Mouse (Mus musculus) midbrain, embryonic 14.5 days (tissue): ENCODE results near the gene Cwc22. TPM values are rescaled to one million over a fixed set of nuclear protein-coding genes. Genes with fewer than 3 reads are reported as not detected.

Experiments used
- ATAC-seq: fragments of 200-750 bp; cut with Nextera tagmentation; 2 replicates; pipeline ENCODE4 v1.8.0; 2017; ENCODE audit warnings: moderate number of reproducible peaks, moderate library complexity; ENCODE audit not compliant: low FRiP score, low TSS enrichment
- DNase-seq: peaks from one replicate; pipeline ENCODE4 v3.0.0-alpha.2; 2015
- H3K27ac ChIP-seq: fragments of 300-500 bp; sonication (generic); replicated peaks from 2 replicates; pipeline ENCODE4 v1.5.1; 2014; ENCODE audit warnings: mild to moderate bottlenecking, low read depth, low read length, moderate library complexity
- H3K27me3 ChIP-seq: fragments of 300-500 bp; sonication (generic); 2 replicates; pipeline ENCODE4 v1.6.1; 2014; ENCODE audit warnings: low read length, control low read depth, mixed read lengths; ENCODE audit not compliant: control insufficient read depth, insufficient read depth
- H3K36me3 ChIP-seq: fragments of 300-500 bp; sonication (generic); 2 replicates; pipeline ENCODE4 v1.6.1; 2014; ENCODE audit warnings: low read length, control low read depth; ENCODE audit not compliant: control insufficient read depth, insufficient read depth
- H3K4me1 ChIP-seq: fragments of 300-500 bp; sonication (generic); 2 replicates; pipeline ENCODE4 v1.6.1; 2014; ENCODE audit warnings: mild to moderate bottlenecking, antibody characterized with exemption, low read length, control low read depth; ENCODE audit not compliant: control insufficient read depth, insufficient read depth
- H3K4me2 ChIP-seq: fragments of 300-500 bp; sonication (generic); 2 replicates; pipeline ENCODE4 v1.6.1; 2014; ENCODE audit warnings: mild to moderate bottlenecking, low read length, moderate library complexity
- H3K4me3 ChIP-seq: fragments of 300-500 bp; sonication (generic); replicated peaks from 2 replicates; pipeline ENCODE4 v1.5.1; 2014; ENCODE audit warnings: low read depth, low read length
- H3K9ac ChIP-seq: fragments of 300-500 bp; sonication (generic); replicated peaks from 2 replicates; pipeline ENCODE4 v1.6.1; 2014; ENCODE audit warnings: mild to moderate bottlenecking, low read length, moderate library complexity
- H3K9me3 ChIP-seq: fragments of 300-500 bp; sonication (generic); 2 replicates; pipeline ENCODE4 v1.6.1; 2016; ENCODE audit warnings: low read length, control low read depth, mixed read lengths; ENCODE audit not compliant: control insufficient read depth
- WGBS: fragments of 180-500 bp; shearing (Covaris S2); extraction: QIAGEN DNeasy Blood & Tissue Kit; methylation state at CpG from one replicate; pipeline ENCODE4 v1.1.7; 2014; 5-methylcytosine and 5-hydroxymethylcytosine counted together
- polyA plus RNA-seq: library from polyadenylated mRNA; unstranded; fragments of >200 nt; fragmentation: Nextera tagmentation; extraction: Ambion mirVana; gene quantifications from 2 replicates; pipeline ENCODE4 v1.2.1, GENCODE M21; 2014

Gene Cwc22
- polyA plus RNA-seq, result 18.5 and 26.6 TPM in 2 replicates

GRCm38 (mm10) chr2:77945596-77946485 is at the start of gene Cwc22:
Cwc22 (minus strand) TSS chr2:77946375.
- H3K4me2 ChIP-seq, result peak within 1 kb of the TSS; percentile 73
- H3K9me3 ChIP-seq, result no peaks in the 10 kb centered on the region
- H3K4me1 ChIP-seq, result peaks cover 5% of the 10 kb centered on the region; the same call in 1 of the 2 replicates
- H3K27ac ChIP-seq, result peak within 1 kb of the TSS; percentile 75
- ATAC-seq, result peak; percentile 94
- peak; percentile 98 for DNase-seq
- no peaks in the 10 kb centered on the region for H3K27me3 ChIP-seq
- no peaks in the 10 kb centered on the region for H3K36me3 ChIP-seq
- peak within 1 kb of the TSS; percentile 56 for H3K4me3 ChIP-seq
- H3K9ac ChIP-seq, result peak within 1 kb of the TSS; percentile 84
- under 1% methylated on average over 55 of the region's 55 CpGs for WGBS

- WGBS, result 83% methylated on average over 4 of the region's 4 CpGs
- Histone ChIP-seq H3K9ac (no peak overlapping the region), H3K4me2 (no peak overlapping the region), H3K9me3 (no peaks in the 10 kb centered on the region), H3K36me3 (no peaks in the 10 kb centered on the region), H3K27me3 (no peaks in the 10 kb centered on the region), H3K27ac (no peak overlapping the region), H3K4me1 (no peaks in the 10 kb centered on the region), H3K4me3 (no peak overlapping the region)
- DNase-seq (no peak), ATAC-seq (no peak)
These were observed 47.7 kb upstream of the Cwc22 start for GRCm38 (mm10) chr2:77993727-77994401.

- Histone ChIP-seq H3K4me1 (no peaks in the 10 kb centered on the region), H3K9ac (no peak overlapping the region), H3K36me3 (no peaks in the 10 kb centered on the region), H3K27ac (no peak overlapping the region), H3K4me2 (no peak overlapping the region), H3K27me3 (no peaks in the 10 kb centered on the region), H3K9me3 (no peaks in the 10 kb centered on the region), H3K4me3 (no peak overlapping the region)
- ATAC-seq, result no peak
- no peak for DNase-seq
- WGBS, result 85% methylated on average over 3 of the region's 3 CpGs
These were observed 46.9 kb upstream of the Cwc22 start for GRCm38 (mm10) chr2:77992951-77993604.

- Histone ChIP-seq H3K27me3 (no peaks in the 10 kb centered on the region), H3K4me3 (no peak overlapping the region), H3K4me2 (no peak overlapping the region), H3K36me3 (no peaks in the 10 kb centered on the region), H3K9ac (no peak overlapping the region), H3K4me1 (no peaks in the 10 kb centered on the region), H3K27ac (no peak overlapping the region), H3K9me3 (no peaks in the 10 kb centered on the region)
- DNase-seq, result no peak
- 55% methylated on average over 2 of the region's 2 CpGs for WGBS
- no peak for ATAC-seq
These were observed 44.6 kb upstream of the Cwc22 start for GRCm38 (mm10) chr2:77990820-77991219.

- Histone ChIP-seq H3K27ac (no peak overlapping the region), H3K4me2 (no peak overlapping the region), H3K4me1 (no peaks in the 10 kb centered on the region), H3K36me3 (no peaks in the 10 kb centered on the region), H3K27me3 (no peaks in the 10 kb centered on the region), H3K4me3 (no peak overlapping the region), H3K9me3 (no peaks in the 10 kb centered on the region), H3K9ac (no peak overlapping the region)
- no peak for DNase-seq
- no peak for ATAC-seq
These were observed 43.9 kb upstream of the Cwc22 start for GRCm38 (mm10) chr2:77990121-77990520.

- H3K27ac ChIP-seq, result no peak overlapping the region
- no peaks in the 10 kb centered on the region for H3K9me3 ChIP-seq
- 76% methylated on average over 1 of the region's 1 CpGs for WGBS
- DNase-seq, result no peak
- H3K4me1 ChIP-seq, result no peaks in the 10 kb centered on the region
- H3K4me3 ChIP-seq, result no peak overlapping the region
- no peak overlapping the region for H3K9ac ChIP-seq
- no peak overlapping the region for H3K4me2 ChIP-seq
- H3K27me3 ChIP-seq, result no peaks in the 10 kb centered on the region
- no peak for ATAC-seq
- H3K36me3 ChIP-seq, result no peaks in the 10 kb centered on the region
These were observed 43.2 kb upstream of the Cwc22 start for GRCm38 (mm10) chr2:77989390-77989789.

GRCm38 (mm10) chr2:77985991-77986730 is 40.0 kb upstream of the Cwc22 start:
- Histone ChIP-seq H3K9ac (no peak overlapping the region), H3K36me3 (no peaks in the 10 kb centered on the region), H3K4me1 (no peaks in the 10 kb centered on the region), H3K9me3 (no peaks in the 10 kb centered on the region), H3K27ac (no peak overlapping the region), H3K4me3 (no peak overlapping the region), H3K27me3 (no peaks in the 10 kb centered on the region), H3K4me2 (no peak overlapping the region)
- DNase-seq (no peak), ATAC-seq (no peak)
- WGBS, result 83% methylated on average over 2 of the region's 2 CpGs

- no peak for ATAC-seq
- Histone ChIP-seq H3K27me3 (no peaks in the 10 kb centered on the region), H3K4me1 (no peaks in the 10 kb centered on the region), H3K9ac (no peak overlapping the region), H3K4me3 (no peak overlapping the region), H3K4me2 (no peak overlapping the region), H3K9me3 (no peaks in the 10 kb centered on the region), H3K27ac (no peak overlapping the region), H3K36me3 (no peaks in the 10 kb centered on the region)
- DNase-seq, result no peak
- WGBS, result 83% methylated on average over 4 of the region's 4 CpGs
These were observed 38.0 kb upstream of the Cwc22 start for GRCm38 (mm10) chr2:77984209-77984608.
